Mouse (Mus musculus) T-helper 17 cell (primary cell): ENCODE measurements around the gene 3300002I08Rik.
"Not testable (repeated sequence)": the region's sequence is repeated elsewhere in the genome, so short reads cannot be mapped to it uniquely, and the experiment has no call there.

Experiments used
- in situ Hi-C, 2 experiments: fragments of 300-600 bp; cut with MboI, MseI; formaldehyde crosslinking; loops; 1 replicate in 1 of 2; 2 replicates in 1 of 2; pipeline ENCODE4 v1.15.1; 2025; ENCODE audit warnings: high pct_unique_total_duplicates in 2 of 2

Gene 3300002I08Rik

DNA sequence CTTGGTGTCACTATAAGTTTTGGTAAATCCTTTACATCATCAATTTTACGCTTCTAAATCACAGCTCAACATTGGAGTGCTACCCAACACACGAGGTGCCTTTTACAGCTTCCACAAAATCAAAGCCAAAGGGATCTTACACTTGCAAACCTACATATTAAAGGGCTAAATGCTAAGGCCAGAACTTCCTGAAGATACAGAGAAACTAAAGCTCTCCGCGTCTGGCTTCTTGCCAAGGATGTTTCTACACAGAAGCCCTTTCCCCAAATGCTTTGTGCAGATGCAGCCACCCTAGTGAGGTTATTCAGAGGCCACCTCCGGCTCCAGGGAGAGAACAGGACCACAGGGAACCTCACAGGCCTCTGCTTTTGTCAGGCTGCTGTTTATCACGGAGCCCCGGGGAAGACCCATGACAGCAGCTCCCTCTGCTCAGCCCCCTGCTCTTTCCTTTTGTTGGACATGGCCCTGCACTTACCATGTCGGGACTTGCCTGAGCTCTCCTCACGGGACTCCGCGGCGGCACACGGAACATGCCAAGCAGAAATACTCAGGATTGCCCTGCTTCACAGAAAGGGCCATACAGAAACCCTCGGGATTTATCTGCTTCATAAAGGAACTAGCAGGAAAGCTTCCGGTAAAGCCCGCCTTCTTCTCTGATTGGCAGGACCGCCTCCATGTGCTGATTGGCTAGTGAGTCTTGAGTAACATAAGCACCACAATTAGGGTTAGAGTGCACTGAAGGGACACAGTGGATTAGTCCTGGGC lies at the start of gene 3300002I08Rik:
3300002I08Rik (minus strand) TSS at position 653 of the 765 bp plus-strand sequence.
- in situ Hi-C loops: loop anchor here (5.0 kb wide), 2 partner anchors 45 to 50 kb away; no protein-coding TSS in a partner anchor

DNA sequence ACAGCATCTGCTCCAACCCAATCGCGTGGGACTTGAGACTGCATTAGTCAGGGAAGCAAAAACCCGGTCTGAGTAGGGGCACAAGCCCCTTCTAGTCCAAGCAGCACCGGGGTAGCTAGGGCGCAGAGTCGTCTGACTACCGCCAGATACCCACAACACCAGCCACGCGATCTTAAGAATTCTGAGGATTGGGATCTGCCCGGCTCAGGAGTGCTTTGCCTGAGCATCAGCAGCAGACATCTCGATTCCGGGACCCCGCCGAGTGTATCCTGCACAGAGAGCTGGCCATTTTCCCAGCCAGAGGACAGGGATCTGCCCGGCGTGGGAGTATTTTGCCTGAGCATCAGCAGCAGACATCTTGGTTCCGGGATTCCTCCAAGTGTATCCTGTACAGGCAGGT lies 49.6 kb upstream of the 3300002I08Rik start:
- in situ Hi-C loops: loop anchor here in 1 of 2 experiments (5.0 kb wide), 1 partner anchor 175 kb away; no protein-coding TSS in a partner anchor

DNA sequence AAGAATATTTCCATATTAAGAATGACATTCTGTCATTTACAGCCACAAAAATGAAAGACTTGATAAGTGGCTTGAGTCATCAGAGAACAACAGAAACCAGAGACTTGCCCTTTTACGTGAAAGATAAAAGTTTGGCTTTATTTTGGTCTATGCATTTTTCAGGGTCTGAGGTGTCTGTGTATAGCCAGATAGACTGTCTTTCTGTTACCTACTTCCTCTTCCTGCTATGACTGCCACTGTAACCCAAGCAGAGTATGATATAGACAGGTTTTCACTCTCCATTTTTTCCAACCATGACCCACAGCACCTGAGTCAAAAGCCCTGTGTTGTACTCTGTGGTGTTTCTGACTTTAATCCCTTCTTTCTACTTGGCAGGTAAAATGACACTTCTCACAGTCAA lies 27.6 kb upstream of the 3300002I08Rik start:
- in situ Hi-C loops: no loop called here

DNA sequence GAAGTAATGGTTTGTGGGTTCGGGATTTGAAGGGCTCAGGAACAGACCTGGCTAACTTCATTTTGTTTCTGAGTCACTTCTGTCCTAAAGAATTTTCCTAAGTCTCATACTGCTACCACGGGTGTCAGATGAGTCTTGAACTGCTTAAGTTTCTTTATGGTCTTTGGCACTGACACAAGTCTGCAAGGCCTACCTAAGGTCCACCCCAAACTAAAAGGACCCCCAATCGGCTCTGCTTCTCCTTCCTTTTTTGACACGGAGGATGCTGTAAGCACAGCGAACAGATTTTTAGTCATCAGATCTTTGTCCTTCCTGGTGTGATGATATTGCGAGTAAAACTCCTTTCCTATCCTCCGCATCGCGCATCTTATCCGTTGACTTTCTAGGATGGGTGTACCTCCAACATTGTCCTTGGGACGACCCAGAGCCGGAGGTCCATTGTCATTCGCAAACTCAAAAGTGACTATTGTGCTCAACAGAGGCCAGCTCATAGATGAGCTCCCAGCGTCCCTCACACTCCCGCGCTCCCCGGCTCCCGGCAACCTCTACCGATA lies 23.1 kb upstream of the 3300002I08Rik start:
- in situ Hi-C loops: not testable (repeated sequence)

DNA sequence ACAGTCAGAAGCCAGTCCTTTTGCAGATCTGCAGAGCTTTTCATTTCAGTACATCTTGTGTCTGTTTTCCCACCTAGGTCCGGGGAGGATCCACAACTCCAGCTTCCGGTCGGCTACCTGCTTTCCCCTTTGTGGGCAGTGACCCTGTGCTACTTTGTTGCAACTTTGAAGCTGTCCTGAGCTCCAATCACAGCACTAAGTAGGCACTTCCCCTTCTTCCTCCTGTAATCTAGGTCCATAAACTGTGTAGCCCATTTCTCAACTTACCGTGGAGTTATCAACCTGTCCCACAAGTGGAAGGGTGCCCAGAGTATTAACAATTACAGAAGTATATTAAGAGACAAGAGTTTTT lies 289 bp upstream of the 3300002I08Rik start:
- in situ Hi-C loops: loop anchor here (5.0 kb wide), 2 partner anchors 46 to 51 kb away; no protein-coding TSS in a partner anchor

DNA sequence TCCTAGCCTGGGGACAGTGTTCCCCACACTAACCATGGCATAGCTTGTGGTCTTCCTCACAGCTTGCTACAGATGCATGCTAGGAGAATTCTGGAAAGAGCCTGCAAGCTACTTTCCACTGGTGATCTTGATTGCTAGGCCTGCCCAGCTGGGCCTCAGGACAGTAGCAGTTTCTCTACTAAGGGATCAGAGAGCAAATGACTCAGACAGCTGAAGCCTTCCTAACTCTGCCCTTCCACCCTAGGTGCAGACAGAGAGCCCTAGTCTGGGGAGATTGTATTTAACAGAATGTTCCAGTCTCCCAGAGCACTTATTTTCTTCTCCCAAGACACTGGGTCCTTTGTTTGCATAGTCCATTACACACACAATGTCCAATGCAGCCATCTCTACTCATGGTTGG lies 5.4 kb downstream of the 3300002I08Rik start:
- in situ Hi-C loops: not testable (repeated sequence)

DNA sequence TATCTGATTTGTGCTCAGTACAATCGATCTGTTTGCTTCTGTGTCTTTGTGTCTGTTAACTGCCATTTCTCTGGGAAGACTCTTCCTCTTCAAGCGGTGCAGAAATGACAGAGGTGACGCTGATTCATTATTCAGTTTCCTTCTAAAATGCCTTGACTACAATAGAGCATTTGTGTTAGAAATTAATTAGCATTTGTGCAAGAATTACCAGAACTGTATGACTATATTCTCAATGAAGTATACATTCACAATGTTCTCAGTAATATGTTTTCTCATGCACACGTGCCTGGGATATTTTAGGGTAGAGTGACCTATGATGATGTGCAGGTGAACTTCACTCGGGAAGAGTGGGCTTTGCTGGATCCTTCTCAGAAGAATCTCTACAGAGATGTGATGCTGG lies 39.2 kb downstream of the 3300002I08Rik start, which contains the start of gene Gm10130:
Gm10130 (plus strand) TSS at position 301 of the 400 bp plus-strand sequence.
- in situ Hi-C loops: loop anchor here in 1 of 2 experiments (25.0 kb wide), 1 partner anchor 1461 kb away; the partner anchor contains the start of gene 9230104L09Rik

DNA sequence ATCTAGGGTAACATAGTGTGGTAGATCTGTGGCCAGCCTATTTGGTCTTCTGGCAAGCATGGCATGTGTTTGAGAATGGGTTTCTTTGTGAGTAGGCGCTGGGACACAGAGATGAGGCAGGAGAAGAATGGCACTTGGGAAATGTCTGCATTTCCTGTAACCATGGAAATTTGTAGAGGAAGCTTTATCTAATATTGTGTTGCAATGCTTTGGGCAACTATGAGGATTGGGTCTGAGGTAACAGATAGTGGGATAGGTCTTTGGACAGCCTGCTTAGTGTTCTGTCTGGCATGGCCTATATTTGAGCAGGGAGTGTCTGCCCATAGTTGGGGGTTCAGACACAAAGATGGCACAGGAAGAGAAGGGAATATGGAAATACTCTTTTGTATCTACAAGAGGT lies 43.6 kb downstream of the 3300002I08Rik start:
- in situ Hi-C loops: loop anchor here (5.0 to 25.0 kb wide), 3 partner anchors 43 to 1457 kb away; partner anchors contain the start of genes 3300002I08Rik (in 1 of the 2) and 9230104L09Rik (in 1 of the 2)

DNA sequence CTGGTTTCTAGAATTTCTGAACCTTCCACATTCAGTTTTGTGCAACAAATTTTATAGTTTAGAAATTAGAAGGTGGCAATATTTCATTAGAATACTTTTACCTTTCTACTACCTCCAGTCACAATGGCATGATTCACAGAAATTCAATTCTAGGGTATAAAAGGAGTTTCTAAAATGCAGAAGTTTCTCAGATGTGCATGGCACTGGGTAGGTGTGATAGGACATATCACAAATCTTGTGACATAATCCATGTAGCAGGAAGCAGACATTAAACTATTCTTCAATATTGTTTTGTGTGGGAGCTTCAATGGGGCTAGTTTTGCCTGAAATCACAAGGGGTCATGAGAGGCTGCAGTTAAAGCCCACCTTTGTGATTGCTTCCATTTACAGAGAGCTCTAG lies 46.4 kb downstream of the 3300002I08Rik start:
- in situ Hi-C loops: loop anchor here (5.0 to 25.0 kb wide), 3 partner anchors 46 to 1454 kb away; partner anchors contain the start of genes 3300002I08Rik (in 1 of the 2) and 9230104L09Rik (in 1 of the 2)

DNA sequence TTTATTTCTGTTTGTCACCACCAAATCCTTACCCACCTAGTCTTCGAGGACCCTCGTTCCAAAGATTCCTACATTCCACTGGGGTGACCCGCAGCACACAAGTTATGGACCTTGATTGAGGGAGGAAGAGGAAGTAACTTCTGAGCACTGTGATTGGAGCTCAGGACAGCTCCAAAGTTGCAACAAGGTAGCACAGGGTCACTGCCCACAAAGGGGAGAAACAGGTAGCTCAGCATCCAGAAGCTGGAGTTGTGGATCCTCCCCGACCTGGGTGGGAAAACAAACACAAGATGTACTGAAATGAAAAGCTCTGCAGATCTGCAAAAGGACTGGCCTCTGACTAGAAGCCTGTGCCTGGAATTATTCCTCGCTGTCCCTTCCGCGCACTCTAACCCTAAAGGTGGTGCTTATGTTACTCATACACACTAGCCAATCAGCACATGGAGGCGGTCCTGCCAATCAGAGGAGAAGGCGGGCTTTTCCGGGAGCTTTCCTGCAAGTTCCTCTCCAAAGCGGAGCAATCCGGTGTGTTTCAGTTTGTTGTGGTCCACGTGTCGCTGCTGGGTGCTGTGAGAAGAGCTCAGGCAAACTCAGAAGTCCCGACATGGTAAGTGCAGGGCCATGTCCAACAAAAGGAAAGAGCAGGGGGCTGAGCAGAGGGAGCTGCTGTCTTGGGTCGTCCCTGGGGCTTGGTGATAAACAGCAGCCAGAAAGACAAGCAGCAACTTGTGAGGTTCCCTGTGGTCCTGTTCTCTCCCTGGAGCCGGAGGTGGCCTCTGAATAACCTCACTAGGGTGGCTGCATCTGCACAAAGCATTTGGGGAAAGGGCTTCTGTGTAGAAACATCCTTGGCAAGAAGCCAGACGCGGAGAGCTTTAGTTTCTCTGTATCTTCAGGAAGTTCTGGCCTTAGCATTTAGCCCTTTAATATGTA lies 51.3 kb downstream of the 3300002I08Rik start:
- in situ Hi-C loops: loop anchor here in 1 of 2 experiments (5.0 to 25.0 kb wide), 3 partner anchors 51 to 1449 kb away; partner anchors contain the start of genes 3300002I08Rik and 9230104L09Rik

DNA sequence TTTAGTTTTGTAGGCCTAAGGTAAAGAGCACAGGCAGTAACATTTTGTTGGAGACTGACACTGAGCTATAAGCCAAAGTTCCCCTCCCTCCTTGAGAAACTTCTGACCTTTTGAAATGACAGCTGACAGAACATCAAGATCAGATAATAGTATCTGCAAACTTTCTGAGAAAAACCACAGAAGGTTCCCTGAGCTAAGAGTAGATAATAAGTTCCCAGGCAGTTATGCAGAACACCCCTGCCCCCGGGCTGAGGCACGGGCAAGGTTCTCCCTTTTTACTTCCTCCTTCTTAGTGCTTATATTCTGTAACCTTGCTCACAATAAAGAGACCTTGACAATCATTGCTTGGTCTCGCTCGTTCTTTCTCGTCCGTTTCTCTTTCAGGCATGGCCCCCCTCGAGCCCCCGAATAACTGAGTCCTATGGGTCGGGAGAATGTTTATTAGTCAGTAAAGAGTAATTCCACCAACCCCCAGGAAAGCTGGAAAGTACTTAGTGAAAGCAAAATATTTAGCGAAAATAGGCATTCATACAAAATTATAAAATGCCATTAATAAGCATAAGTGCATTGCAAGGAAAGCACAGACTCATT lies 55.3 kb downstream of the 3300002I08Rik start:
- in situ Hi-C loops: loop anchor here in 1 of 2 experiments (25.0 kb wide), 1 partner anchor 1445 kb away; the partner anchor contains the start of gene 9230104L09Rik

DNA sequence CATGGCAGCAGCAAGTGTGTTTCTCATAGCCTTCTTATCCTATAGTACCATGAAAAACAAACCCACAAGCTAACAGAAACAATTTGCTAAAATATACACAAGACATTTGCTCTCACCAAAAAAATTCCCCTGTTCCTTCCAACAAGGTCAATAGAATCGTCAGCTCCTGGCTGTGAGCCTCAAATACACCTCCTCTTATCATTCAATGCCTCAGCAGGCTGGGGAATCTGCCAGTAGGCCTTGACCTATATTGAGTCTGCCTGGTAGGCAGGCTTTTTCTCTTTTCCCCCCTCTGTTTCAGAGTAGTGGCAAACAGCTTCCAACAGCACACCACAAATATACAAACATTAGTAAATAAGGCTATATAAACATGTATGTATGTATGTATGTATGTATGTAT lies 63.5 kb downstream of the 3300002I08Rik start:
- in situ Hi-C loops: loop anchor here in 1 of 2 experiments (10.0 kb wide), 1 partner anchor 954 kb away; no protein-coding TSS in a partner anchor

DNA sequence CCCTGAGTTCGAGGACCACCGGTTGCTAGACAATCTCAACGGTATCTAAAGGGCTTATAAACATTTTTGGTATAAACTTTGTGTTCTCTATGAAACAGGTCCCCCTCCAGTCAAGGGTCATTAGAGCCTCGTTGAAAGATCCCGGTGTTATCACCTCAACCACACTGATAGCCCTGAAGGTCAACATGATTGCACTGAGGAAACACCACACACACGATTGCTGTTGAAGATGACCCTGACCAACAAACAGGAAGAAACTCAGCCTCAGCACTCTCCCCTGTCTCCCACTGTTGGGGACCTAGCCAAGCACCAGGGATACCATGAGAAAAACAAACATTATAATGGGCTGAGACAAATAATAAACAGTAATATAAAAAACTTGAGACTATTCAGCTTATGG lies 68.9 kb downstream of the 3300002I08Rik start:
- in situ Hi-C loops: loop anchor here in 1 of 2 experiments (10.0 kb wide), 1 partner anchor 949 kb away; no protein-coding TSS in a partner anchor
